Mouse (Mus musculus): Measurements from ENCODE around the gene H2-T23. TPM values are rescaled to one million over a fixed set of nuclear protein-coding genes. Genes with fewer than 3 reads are reported as not detected.

H2-T23 gene
- total RNA-seq (2023): 100 to 1,000 TPM; 278 to 280 TPM

DNA sequence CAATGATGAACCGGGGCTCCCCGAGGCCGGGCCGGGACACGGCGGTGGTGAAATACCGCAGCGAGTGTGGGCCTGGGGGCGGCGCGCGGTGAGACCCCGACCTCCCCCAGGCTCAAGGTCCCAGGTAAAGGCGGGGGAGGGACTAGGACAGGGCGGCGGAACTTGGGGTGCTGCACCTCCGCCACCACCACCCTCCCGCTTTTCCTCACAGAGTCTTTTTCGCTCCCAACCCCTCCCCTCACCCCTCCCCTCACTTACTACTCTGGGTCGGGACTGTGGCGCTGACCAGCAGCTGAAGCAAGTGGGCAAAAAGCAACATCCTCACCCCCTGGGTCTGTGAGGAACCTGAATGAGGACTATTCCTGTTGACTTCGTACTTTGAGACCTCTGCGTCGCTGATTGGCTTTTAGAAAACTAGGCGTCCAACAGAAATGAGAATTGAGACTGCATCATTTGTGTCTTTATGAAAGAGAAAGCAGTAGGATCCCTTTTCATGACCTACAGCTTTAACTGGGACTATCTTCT is at the start of gene H2-T23:
TSS of gene H2-T23 (minus strand) at position 505 of the 525 bp plus-strand sequence.

DNA sequence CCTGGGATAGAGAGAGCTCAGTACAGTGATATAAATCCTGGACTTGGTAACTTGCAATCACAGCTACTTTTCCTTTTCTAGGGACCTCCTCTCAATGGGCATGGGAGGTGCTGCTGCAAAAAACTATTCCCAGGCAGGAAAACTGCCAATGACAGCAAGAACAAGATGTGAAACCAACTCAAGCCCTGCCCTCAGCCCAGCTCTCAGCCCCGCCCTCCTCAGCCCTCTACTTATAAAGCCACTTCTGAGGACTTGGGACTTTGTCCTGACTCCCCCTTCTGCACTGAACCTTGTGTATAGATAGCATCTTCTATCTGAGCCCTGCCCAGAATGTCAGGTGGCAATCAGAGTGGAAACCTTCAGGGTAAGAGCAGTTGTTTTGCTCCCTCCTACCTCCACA is 25.7 kb upstream of the H2-T23 start, which contains the start of gene Gm11127:
TSS of gene Gm11127 (minus strand) at position 10 of the 400 bp plus-strand sequence.

DNA sequence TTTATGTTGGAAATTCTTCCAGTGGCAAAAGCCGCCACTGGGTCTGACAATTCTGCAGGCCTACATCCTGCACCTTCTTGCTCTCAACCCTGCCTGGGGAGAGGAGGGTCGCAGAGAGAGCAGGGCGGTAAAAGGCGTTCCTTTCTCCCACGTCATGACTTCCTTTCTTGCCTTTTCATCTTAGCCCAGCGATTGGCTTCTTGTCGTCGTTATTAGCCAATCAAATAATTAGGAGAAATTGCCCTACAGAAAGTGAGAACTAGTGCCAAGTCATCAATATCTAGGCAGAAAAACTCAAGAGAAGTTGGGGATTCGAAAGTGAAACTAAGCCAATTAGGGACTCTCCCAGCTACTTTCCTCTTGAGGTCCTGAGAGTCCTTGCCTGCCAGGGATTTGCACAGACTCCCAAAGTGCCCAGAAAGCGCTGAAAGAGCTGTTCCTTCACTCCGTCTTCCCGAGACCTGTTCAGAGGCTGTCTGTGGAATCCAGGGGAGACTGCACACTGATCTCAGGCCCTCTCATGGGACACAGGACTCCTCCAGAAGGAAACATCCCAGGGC is 10.0 kb upstream of the H2-T23 start, which contains the start of the genes H2-T22 and Gm6034:
TSS of gene H2-T22 (minus strand) at position 138 of the 560 bp plus-strand sequence.
TSS of gene Gm6034 (plus strand) at position 352 of the 560 bp plus-strand sequence.

DNA sequence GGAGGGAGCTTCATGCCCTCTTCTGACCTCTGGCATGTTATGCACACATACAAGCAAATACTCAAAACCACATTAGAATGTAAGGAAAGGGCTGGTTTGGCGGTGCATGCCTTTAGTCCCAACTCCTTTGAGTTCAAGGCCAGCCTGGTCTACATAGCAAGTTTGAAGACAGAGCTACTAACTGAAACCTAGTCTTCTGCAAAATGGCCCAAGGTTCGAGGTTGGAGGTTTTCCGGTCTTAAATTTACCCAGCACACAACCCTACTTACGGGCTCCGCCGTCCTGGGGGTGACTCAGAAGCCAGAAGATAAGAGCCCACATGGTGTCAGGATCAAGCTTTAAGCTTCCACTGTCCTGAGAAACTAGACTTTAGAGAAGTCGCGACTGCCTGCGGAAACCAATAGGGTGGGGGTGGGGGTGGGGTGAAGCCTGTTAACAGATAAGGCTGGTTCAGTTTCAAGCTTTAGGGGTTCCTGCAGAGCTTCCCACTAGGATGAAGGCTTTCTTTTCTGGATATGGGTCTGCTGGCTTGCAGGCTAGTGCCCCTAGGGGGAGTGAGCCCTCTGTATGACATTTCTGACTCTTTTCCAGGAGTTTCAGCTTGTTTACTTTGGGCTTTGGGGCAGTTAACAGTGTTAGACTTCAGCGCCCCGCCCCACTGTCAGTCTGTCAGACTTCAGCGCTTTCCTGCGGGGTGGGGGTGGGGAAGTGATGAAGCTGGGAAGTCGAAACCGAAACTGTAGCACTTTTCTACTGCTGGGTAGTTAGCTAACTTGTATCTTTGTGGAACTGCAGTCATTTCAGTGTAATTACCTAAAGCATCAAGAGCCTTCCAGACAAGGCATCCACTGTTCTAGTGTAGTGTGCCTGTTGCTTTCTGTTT is 12.2 kb downstream of the H2-T23 start, which contains the start of gene H2-T24:
TSS of gene H2-T24 (minus strand) at position 370 of the 883 bp plus-strand sequence.

Other genes starting within 250 kb of the H2-T23 start
- 10 to 100 TPM; 48.1 to 53.2 TPM for gene Ier3, start 211.2 kb downstream of the H2-T23 start, total RNA-seq (2023)
- gene Flot1, start 209.6 kb downstream of the H2-T23 start, total RNA-seq (2023): 10 to 100 TPM; 49.4 to 58.8 TPM
- gene Tubb5, start 194.5 kb downstream of the H2-T23 start, total RNA-seq (2023): 100 to 1,000 TPM; 163 to 175 TPM
- gene Mdc1, start 191.3 kb downstream of the H2-T23 start, total RNA-seq (2023): 10 to 100 TPM; 37.7 to 38.5 TPM
- 10 to 100 TPM; 37.1 to 37.2 TPM for gene Nrm, start 171.5 kb downstream of the H2-T23 start, total RNA-seq (2023)
- gene Ppp1r18, start 167.3 kb downstream of the H2-T23 start, total RNA-seq (2023): 100 to 1,000 TPM; 219 TPM
- gene Dhx16, start 153.0 kb downstream of the H2-T23 start, total RNA-seq (2023): 10 to 100 TPM; 76.0 to 84.5 TPM
- 10 to 100 TPM; 13.3 to 21.1 TPM for gene 2310061I04Rik, start 135.4 kb downstream of the H2-T23 start, total RNA-seq (2023)
- gene Atat1, start 122.8 kb downstream of the H2-T23 start, total RNA-seq (2023): 10 to 100 TPM; 19.6 to 29.1 TPM
- gene Mrps18b, start 116.5 kb downstream of the H2-T23 start, total RNA-seq (2023): 10 to 100 TPM; 35.6 to 39.0 TPM
- 100 to 1,000 TPM; 137 to 142 TPM for gene Ppp1r10, start 116.4 kb downstream of the H2-T23 start, total RNA-seq (2023)
- gene Abcf1, start 63.1 kb downstream of the H2-T23 start, total RNA-seq (2023): 100 to 1,000 TPM; 141 to 162 TPM
- 10 to 100 TPM; 63.8 to 71.6 TPM for gene Gnl1, start 53.0 kb downstream of the H2-T23 start, total RNA-seq (2023)
- 10 to 100 TPM; 83.9 to 100.0 TPM for gene Prr3, start 52.6 kb downstream of the H2-T23 start, total RNA-seq (2023)
- gene H2-T24, start 12.3 kb downstream of the H2-T23 start, total RNA-seq (2023): 10 to 100 TPM; 45.7 to 54.4 TPM
- gene H2-T22, start 9.9 kb upstream of the H2-T23 start, total RNA-seq (2023): 10 to 100 TPM; 51.9 to 64.4 TPM
- gene Gm6034, start 10.1 kb upstream of the H2-T23 start, total RNA-seq (2023): not detected
- gene Gm11127, start 25.5 kb upstream of the H2-T23 start, total RNA-seq (2023): 10 to 100 TPM; 66.2 to 67.1 TPM
- 1 to 10 TPM; 2.0 to 2.6 TPM for gene Gm19684, start 88.8 kb upstream of the H2-T23 start, total RNA-seq (2023)
- 10 to 100 TPM; 10.6 to 10.8 TPM for gene Gm7030, start 96.6 kb upstream of the H2-T23 start, total RNA-seq (2023)
- gene Gm8909, start 135.7 kb upstream of the H2-T23 start, total RNA-seq (2023): not detected
- not detected for gene H2-T3, start 157.4 kb upstream of the H2-T23 start, total RNA-seq (2023)
- 10 to 100 TPM; 49.5 to 53.5 TPM for gene Rpp21, start 225.2 kb upstream of the H2-T23 start, total RNA-seq (2023)
- 10 to 100 TPM; 25.7 to 30.4 TPM for gene Trim39, start 239.4 kb upstream of the H2-T23 start, total RNA-seq (2023)